12 mouse cellular contexts compared by ENCODE assay signal in genomic region chr15:77793554-77793953, GRCm38 (mm10). TPM values are rescaled to one million over a fixed set of nuclear protein-coding genes. Genes with fewer than 3 reads are reported as not detected.
A peak's percentile ranks its signal among the peaks of the same experiment; 100 is the strongest.
DNase-seq lines count a peak whose midpoint lies in the region; ATAC-seq lines count a peak whose summit lies in the region.
"Had no signal": no experiment of that assay in that cellular context is flagged by ENCODE, and none has a peak within 500 bp of the region (broad histone marks: within the 10 kb centered on the region; RNA-seq: fewer than 3 reads in every experiment).

No protein-coding gene starts in this region.

- no peak overlapping the region for H3K4me2 ChIP-seq in heart, embryonic 14.5 days (ENCODE audit: low read length)

- H3K9ac ChIP-seq in heart, embryonic 14.5 days (ENCODE audit: low read length) = peak overlapping the region; percentile 42; the same call in 1 of the 2 replicates

- no peak for ATAC-seq in heart, embryonic 14.5 days (ENCODE audit: insufficient number of reproducible peaks, insufficient read depth, low FRiP score, low read depth)
- ATAC-seq: inflammation-experienced regulatory T-cells, adult 6 months had no signal

- no peak overlapping the region for H3K27ac ChIP-seq in heart, embryonic 14.5 days (replicated peaks in 1 of 2; ENCODE audit: control insufficient read depth in 1 of 2, insufficient read depth in 1 of 2, low read depth in 2 of 2, low read length in 2 of 2)

- H3K4me1 ChIP-seq in heart, embryonic 14.5 days (ENCODE audit: control insufficient read depth in 2 of 2, insufficient read depth in 2 of 2, low read length in 2 of 2) = peaks cover 32 to 46% of the 10 kb centered on the region in 2 experiments

- H3K4me3 ChIP-seq in heart, embryonic 14.5 days (ENCODE audit: control insufficient read depth in 1 of 2, insufficient read depth in 1 of 2, low read depth in 1 of 2, low read length in 2 of 2) = no peak overlapping the region

- WGBS in heart, embryonic 14.5 days = 82% methylated on average over 7 of the region's 7 CpGs

- DNase-seq in heart, adult 18-20 months = no peak
- DNase-seq in right cerebral cortex, adult 18-20 months = peak; percentile 78
- DNase-seq in right cerebral cortex, postnatal 14 days = no peak
- peak; percentile 84 for DNase-seq in layer of hippocampus, adult 9-11 months
- peak; percentile 76 for DNase-seq in telencephalon, adult 2 months (ENCODE audit: low read depth, low spot score)
- DNase-seq in testis, postnatal 14 days (ENCODE audit: low spot score) = no peak
- DNase-seq: lung, postnatal 10 days; retina, postnatal 1 day had no signal

- no peaks in the 10 kb centered on the region for H3K9me3 ChIP-seq in heart, embryonic 14.5 days (ENCODE audit: control insufficient read depth, low read length)

- H3K36me3 ChIP-seq in heart, embryonic 14.5 days (ENCODE audit: control insufficient read depth, insufficient read depth, low read length) = peaks cover 89% of the 10 kb centered on the region

- H3K27me3 ChIP-seq in heart, embryonic 14.5 days (ENCODE audit: control insufficient read depth, insufficient read depth, low read length) = no peaks in the 10 kb centered on the region

RNA-seq across cellular contexts. Expression of gene Apol8, which starts 36.8 kb away (rescaled TPM):
- polyA plus RNA-seq in heart, embryonic 14.5 days (2014; fragmentation: Nextera tagmentation; extraction: Ambion mirVana) = not detected in 2 replicates
- not detected for total RNA-seq in heart, adult 18-20 months (2021)
- total RNA-seq: heart, adult 8-10 months; midbrain, postnatal 0 days had no signal

RNA-seq across cellular contexts. Expression of gene Myh9, which starts 48.4 kb away (rescaled TPM):
- polyA plus RNA-seq in heart, embryonic 14.5 days (2014; fragmentation: Nextera tagmentation; extraction: Ambion mirVana) = 31.0 and 32.8 TPM in 2 replicates
- total RNA-seq in heart, adult 18-20 months (2021) = 100 to 1,000 TPM; 117 to 119 TPM

Comparison
In these comparisons a context has a peak if more than half of its experiments do, and no peak if none do; other contexts are left out.
1. DNase-seq: peak in right cerebral cortex, adult 18-20 months (single experiment), layer of hippocampus, adult 9-11 months (single experiment) and telencephalon, adult 2 months (single experiment); none in heart, adult 18-20 months (0 of 2), right cerebral cortex, postnatal 14 days (single experiment) and testis, postnatal 14 days (single experiment).